Mouse (Mus musculus) CH12.LX (cell line): ENCODE results near the gene Acsm3. TPM values are rescaled to one million over a fixed set of nuclear protein-coding genes. Genes with fewer than 3 reads are reported as not detected.

ENCODE experiments used
- DNase-seq: peaks from one replicate; pipeline ENCODE4 v3.0.0-alpha.2; 2013; ENCODE audit errors: extremely low read depth
- H3K27ac ChIP-seq: 2 replicates; pipeline ENCODE4 v1.5.1; 2012; ENCODE audit warnings: low read depth, mild to moderate bottlenecking, control low read depth, moderate library complexity; ENCODE audit not compliant: insufficient read depth
- H3K27me3 ChIP-seq: replicated peaks from 2 replicates; pipeline ENCODE3; 2012; ENCODE audit warnings: inconsistent platforms
- H3K36me3 ChIP-seq, 2 experiments: replicated peaks in 1 of 2; 2 replicates each; pipeline versions ENCODE3 to v1.6.1; 2012; ENCODE audit warnings: inconsistent platforms in 1 of 2, low read length in 1 of 2, mild to moderate bottlenecking in 1 of 2, mixed read lengths in 1 of 2, moderate library complexity in 1 of 2; ENCODE audit not compliant: control insufficient read depth in 1 of 2, insufficient read depth in 1 of 2
- H3K4me1 ChIP-seq, 2 experiments: 2 replicates each; pipeline ENCODE4 v1.6.1; 2012; ENCODE audit warnings: inconsistent platforms in 1 of 2, moderate library complexity in 1 of 2; ENCODE audit not compliant: insufficient read depth in 2 of 2, control insufficient read depth in 1 of 2
- H3K4me2 ChIP-seq: 2 replicates; pipeline ENCODE4 v1.6.1; 2012; ENCODE audit warnings: low read depth, mild to moderate bottlenecking, control low read depth; ENCODE audit not compliant: poor library complexity, insufficient read depth, severe bottlenecking
- H3K4me3 ChIP-seq, 3 experiments: fragments of 150-350 bp in 1 of 3; sonication (generic) in 1 of 3; replicated peaks in 1 of 3; 2 replicates each; pipeline versions ENCODE3 to v1.5.1; 2011 to 2012; ENCODE audit warnings: low read depth in 2 of 3, low read length in 2 of 3, mild to moderate bottlenecking in 2 of 3, moderate library complexity in 2 of 3, control low read depth in 1 of 3, improper control_type of control experiment in 1 of 3, inconsistent platforms in 1 of 3, mixed read lengths in 1 of 3; ENCODE audit not compliant: poor library complexity in 1 of 3
- H3K79me2 ChIP-seq: replicated peaks from 2 replicates; pipeline ENCODE4 v1.6.1; 2012; ENCODE audit warnings: mild to moderate bottlenecking, moderate library complexity; ENCODE audit not compliant: control insufficient read depth, poor library complexity, insufficient read depth, severe bottlenecking; ENCODE audit errors: extremely low read depth
- H3K9ac ChIP-seq: 2 replicates; pipeline ENCODE4 v1.6.1; 2012; ENCODE audit warnings: low read depth, mild to moderate bottlenecking, control low read depth, moderate library complexity; ENCODE audit not compliant: insufficient read depth
- H3K9me3 ChIP-seq: replicated peaks from 2 replicates; pipeline ENCODE3; 2012; ENCODE audit warnings: low read length, inconsistent platforms, mixed read lengths
- CHD1 ChIP-seq: IDR thresholded peaks from 2 replicates; pipeline ENCODE4 v1.6.1; 2012; ENCODE audit warnings: low read depth, low read length, improper control_type of control experiment, inconsistent platforms
- CHD2 ChIP-seq: IDR thresholded peaks from 2 replicates; pipeline ENCODE4 v1.6.1; 2011; ENCODE audit warnings: low read length, improper control_type of control experiment
- CTCF ChIP-seq, 2 experiments: IDR thresholded peaks in 1 of 2; conservative IDR thresholded peaks in 1 of 2; 2 replicates each; pipeline ENCODE4 v1.5.1; 2011 to 2012; ENCODE audit warnings: low read depth in 2 of 2, low read length in 2 of 2, improper control_type of control experiment in 1 of 2, inconsistent platforms in 1 of 2, mild to moderate bottlenecking in 1 of 2, moderate library complexity in 1 of 2
- GABPA ChIP-seq: IDR thresholded peaks from 2 replicates; pipeline ENCODE4 v1.6.1; 2012; ENCODE audit warnings: low read depth, low read length, improper control_type of control experiment, inconsistent platforms; ENCODE audit not compliant: insufficient replicate concordance
- JUND ChIP-seq: conservative IDR thresholded peaks from 2 replicates; pipeline ENCODE4 v1.6.1; 2011; ENCODE audit warnings: low read depth, low read length, improper control_type of control experiment
- KAT2A ChIP-seq: IDR thresholded peaks from 2 replicates; pipeline ENCODE4 v1.6.1; 2012; ENCODE audit warnings: low read length, improper control_type of control experiment, inconsistent platforms; ENCODE audit not compliant: insufficient replicate concordance
- MAFK ChIP-seq: IDR thresholded peaks from 2 replicates; pipeline ENCODE4 v1.6.1; 2011; ENCODE audit warnings: low read length, improper control_type of control experiment; ENCODE audit not compliant: insufficient replicate concordance
- MAX ChIP-seq: IDR thresholded peaks from 2 replicates; pipeline ENCODE4 v1.6.1; 2011; ENCODE audit warnings: low read length, improper control_type of control experiment
- MAZ ChIP-seq: IDR thresholded peaks from 2 replicates; pipeline ENCODE4 v1.6.1; 2012; ENCODE audit warnings: low read depth, mild to moderate bottlenecking, inconsistent platforms, low read length, improper control_type of control experiment, moderate library complexity
- MEF2A ChIP-seq: IDR thresholded peaks from 2 replicates; pipeline ENCODE4 v1.6.1; 2014; ENCODE audit warnings: low read depth, mild to moderate bottlenecking, inconsistent platforms, low read length, improper control_type of control experiment, borderline replicate concordance
- MXI1 ChIP-seq: IDR thresholded peaks from 2 replicates; pipeline ENCODE4 v1.6.1; 2011; ENCODE audit warnings: mild to moderate bottlenecking, low read depth, low read length, improper control_type of control experiment
- MYC ChIP-seq: IDR thresholded peaks from 2 replicates; pipeline ENCODE4 v1.6.1; 2011; ENCODE audit warnings: low read depth, mild to moderate bottlenecking, improper control_type of control experiment, low read length
- NELFE ChIP-seq: IDR thresholded peaks from 2 replicates; pipeline ENCODE4 v1.6.1; 2011; ENCODE audit warnings: low read depth, low read length, improper control_type of control experiment
- PAX5 ChIP-seq: IDR thresholded peaks from 2 replicates; pipeline ENCODE4 v1.6.1; 2012; ENCODE audit warnings: low read length, inconsistent platforms, mixed read lengths
- SIN3A ChIP-seq: IDR thresholded peaks from 2 replicates; pipeline ENCODE4 v1.6.1; 2012; ENCODE audit warnings: low read length, improper control_type of control experiment, inconsistent platforms
- USF1 ChIP-seq: IDR thresholded peaks from 2 replicates; pipeline ENCODE4 v1.6.1; 2014; ENCODE audit warnings: low read depth, mild to moderate bottlenecking, inconsistent platforms, low read length, improper control_type of control experiment
- USF2 ChIP-seq: conservative IDR thresholded peaks from 2 replicates; pipeline ENCODE4 v1.6.1; 2011; ENCODE audit warnings: low read depth, low read length, improper control_type of control experiment
- ZC3H11A ChIP-seq: IDR thresholded peaks from 2 replicates; pipeline ENCODE4 v1.6.1; 2012; ENCODE audit warnings: low read depth, mild to moderate bottlenecking, inconsistent platforms, low read length, improper control_type of control experiment
- dilution Hi-C: fragments of 300-500 bp; cut with MboI; formaldehyde crosslinking; loops from 2 replicates; pipeline ENCODE4 v1.14.3; 2020; ENCODE audit warnings: low sequenced_read_pairs; ENCODE audit not compliant: extremely low pct_unique_long_range_greater_than_20kb, extremely low pct_ligation_motif_present
- in situ Hi-C: fragments of 300-500 bp; cut with MboI; formaldehyde crosslinking; loops from 3 replicates; pipeline ENCODE4 v1.14.3; 2019; ENCODE audit warnings: low sequenced_read_pairs, low pct_ligation_motif_present, low pct_unique_long_range_greater_than_20kb, mixed read lengths
- polyA plus RNA-seq: library from polyadenylated mRNA; unstranded; fragments of >175 nt; gene quantifications from 2 replicates; pipeline ENCODE4 v1.2.1, GENCODE M21; 2012; ENCODE audit warnings: low read depth; ENCODE audit not compliant: insufficient read length
- total RNA-seq, 2 experiments: library from RNA; depleted of rRNA; stranded (reverse); fragments of 300-350 nt in 1 of 2; fragments of >200 nt in 1 of 2; gene quantifications; 2 replicates each; pipeline ENCODE4 v1.2.3; 2012 to 2014

Gene Acsm3
- total and polyA plus RNA-seq, 3 experiments: 0.17 to 0.69 TPM; not detected in 1

GRCm38 (mm10) chr7:119784908-119785307 is 24.2 kb downstream of the Acsm3 start:
- Histone ChIP-seq H3K27ac (no peak overlapping the region), H3K36me3 (peaks cover 29 to 72% of the 10 kb centered on the region in 2 experiments), H3K4me3 (no peak overlapping the region), H3K9me3 (no peaks in the 10 kb centered on the region), H3K9ac (no peak overlapping the region), H3K27me3 (no peaks in the 10 kb centered on the region), H3K79me2 (no peaks in the 10 kb centered on the region), H3K4me1 (no peaks in the 10 kb centered on the region), H3K4me2 (no peak overlapping the region)
- no peak for TF ChIP-seq SIN3A
- no peak for TF ChIP-seq PAX5
- no peak for TF ChIP-seq CHD1
- TF ChIP-seq GABPA: no peak
- TF ChIP-seq MAX: no peak
- TF ChIP-seq CTCF (conservative IDR thresholded peaks at IDR 0.05 in 1 of 2, IDR thresholded peaks at IDR 0.05 in 1 of 2; ENCODE audit: low read depth in 2 of 2, low read length in 2 of 2): no peak
- TF ChIP-seq JUND: no peak
- TF ChIP-seq ZC3H11A: no peak
- no peak for TF ChIP-seq NELFE
- no peak for TF ChIP-seq USF1
- TF ChIP-seq MEF2A: no peak
- no peak for TF ChIP-seq KAT2A
- no peak for TF ChIP-seq CHD2
- no peak for TF ChIP-seq MXI1
- TF ChIP-seq MAFK: no peak
- no peak for TF ChIP-seq USF2
- no peak for DNase-seq
- in situ Hi-C loops: no loop called here
- dilution Hi-C loops: no loop called here

- Histone ChIP-seq H3K36me3 (peaks cover 28 to 58% of the 10 kb centered on the region in 2 experiments), H3K27ac (no peak overlapping the region), H3K79me2 (0 out of 2 replicates have a peak, but pooled peaks cover 3% of the 10 kb centered on the region), H3K4me3 (no peak overlapping the region), H3K9ac (no peak overlapping the region)
- dilution Hi-C loops: no loop called here
- TF ChIP-seq MAZ (no peak), KAT2A (0 out of 2 replicates have a peak, but pooled peaks have one; percentile 28), ZC3H11A (no peak), MYC (no peak), GABPA (no peak), CTCF (conservative IDR thresholded peaks at IDR 0.05 in 1 of 2, IDR thresholded peaks at IDR 0.05 in 1 of 2; ENCODE audit: low read depth in 2 of 2, low read length in 2 of 2) (peak; percentile 49 to 52)
- TF ChIP-seq, all 38 proteins: peak for 2
- Histone ChIP-seq H3K4me2 (no peak overlapping the region), H3K27me3 (no peaks in the 10 kb centered on the region), H3K9me3 (no peaks in the 10 kb centered on the region), H3K4me1 (peaks cover 3 to 10% of the 10 kb centered on the region in 2 experiments; a peak in 3 of 4 replicates)
- DNase-seq: peak; percentile 49
- in situ Hi-C loops: no loop called here
These were observed 28.3 kb downstream of the Acsm3 start for GRCm38 (mm10) chr7:119789024-119789423.
